Mouse (Mus musculus) cerebellum, postnatal 36 days (tissue): ENCODE measurements at regions not wholly inside any gene's neighbourhood (a gene's known extent, or its start where the extent isn't known, plus 50 kb on each side); places are given as distances from the start of the nearest gene placed in this dataset.

Experiments used
- DNase-seq, 2 experiments: peaks; one replicate each; pipeline ENCODE4 v3.0.0; 2021 to 2022; ENCODE audit warnings: mixed read lengths in 2 of 2

- peak in 1 of 2 experiments; percentile 16 for DNase-seq
Observed at GRCm38 (mm10) chr13:35486125-35486524, 173.5 kb upstream of the Cdyl start.

- DNase-seq: peak; percentile 56 to 60
Observed at GRCm38 (mm10) chr13:35499776-35500175, 159.9 kb upstream of the Cdyl start.

GRCm38 (mm10) chr13:35500891-35501290 lies 158.7 kb upstream of the Cdyl start:
- peak; percentile 17 to 22 for DNase-seq

- peak; percentile 76 to 78 for DNase-seq
Observed at GRCm38 (mm10) chr13:35501351-35502146, 158.1 kb upstream of the Cdyl start.

GRCm38 (mm10) chr13:35502147-35502522 lies 157.5 kb upstream of the Cdyl start:
- DNase-seq: peak; percentile 22 to 36

GRCm38 (mm10) chr13:35503362-35503821 lies 156.2 kb upstream of the Cdyl start:
- DNase-seq: peak; percentile 15 to 19

GRCm38 (mm10) chr13:35507195-35507594 lies 152.4 kb upstream of the Cdyl start:
- DNase-seq: no peak

GRCm38 (mm10) chr13:35512029-35512507 lies 147.6 kb upstream of the Cdyl start:
- DNase-seq: no peak

- DNase-seq: no peak
Observed at GRCm38 (mm10) chr13:35513120-35513519, 146.5 kb upstream of the Cdyl start.

- DNase-seq: no peak
Observed at GRCm38 (mm10) chr13:35515291-35515690, 144.3 kb upstream of the Cdyl start.

GRCm38 (mm10) chr13:35517692-35518091 lies 141.9 kb upstream of the Cdyl start:
- DNase-seq: peak; percentile 25 to 27

- DNase-seq: no peak
Observed at GRCm38 (mm10) chr13:35522272-35522671, 137.4 kb upstream of the Cdyl start.

- no peak for DNase-seq
Observed at GRCm38 (mm10) chr13:35529577-35529976, 130.1 kb upstream of the Cdyl start.

GRCm38 (mm10) chr13:35537106-35537505 lies 122.5 kb upstream of the Cdyl start:
- no peak for DNase-seq

- DNase-seq: peak; percentile 68 to 69
Observed at GRCm38 (mm10) chr13:35537936-35538335, 121.7 kb upstream of the Cdyl start.

GRCm38 (mm10) chr13:35540433-35540832 lies 119.2 kb upstream of the Cdyl start:
- no peak for DNase-seq

- no peak for DNase-seq
Observed at GRCm38 (mm10) chr13:35541053-35541452, 118.6 kb upstream of the Cdyl start.

GRCm38 (mm10) chr13:35564006-35564405 lies 95.6 kb upstream of the Cdyl start:
- DNase-seq: no peak

GRCm38 (mm10) chr13:35581616-35582015 lies 78.0 kb upstream of the Cdyl start:
- no peak for DNase-seq

GRCm38 (mm10) chr13:35598003-35598402 lies 61.6 kb upstream of the Cdyl start:
- no peak for DNase-seq

GRCm38 (mm10) chr13:35601560-35602135 lies 58.0 kb upstream of the Cdyl start:
- DNase-seq: no peak

GRCm38 (mm10) chr13:35603080-35603479 lies 56.6 kb upstream of the Cdyl start:
- no peak for DNase-seq

GRCm38 (mm10) chr13:35604061-35604460 lies 55.6 kb upstream of the Cdyl start:
- no peak for DNase-seq

GRCm38 (mm10) chr13:35604765-35605164 lies 54.9 kb upstream of the Cdyl start:
- DNase-seq: no peak
